Mouse (Mus musculus) heart, adult 8-10 months (tissue): ENCODE data around the gene Gng7. TPM values are rescaled to one million over a fixed set of nuclear protein-coding genes. Genes with fewer than 3 reads are reported as not detected.
A peak's percentile ranks its signal among the peaks of the same experiment; 100 is the strongest.

ENCODE experiments used
- DNase-seq: peaks from one replicate; pipeline ENCODE4 v3.0.0; 2022; ENCODE audit warnings: low spot score
- total RNA-seq, 4 experiments: library from RNA; stranded (reverse); gene quantifications; 2 replicates each; pipeline ENCODE4 v1.2.4; 2022

Gene Gng7
- total RNA-seq, 4 experiments from 2014 or later, result 1.0 to 1.7 (median 1.5) TPM

DNA sequence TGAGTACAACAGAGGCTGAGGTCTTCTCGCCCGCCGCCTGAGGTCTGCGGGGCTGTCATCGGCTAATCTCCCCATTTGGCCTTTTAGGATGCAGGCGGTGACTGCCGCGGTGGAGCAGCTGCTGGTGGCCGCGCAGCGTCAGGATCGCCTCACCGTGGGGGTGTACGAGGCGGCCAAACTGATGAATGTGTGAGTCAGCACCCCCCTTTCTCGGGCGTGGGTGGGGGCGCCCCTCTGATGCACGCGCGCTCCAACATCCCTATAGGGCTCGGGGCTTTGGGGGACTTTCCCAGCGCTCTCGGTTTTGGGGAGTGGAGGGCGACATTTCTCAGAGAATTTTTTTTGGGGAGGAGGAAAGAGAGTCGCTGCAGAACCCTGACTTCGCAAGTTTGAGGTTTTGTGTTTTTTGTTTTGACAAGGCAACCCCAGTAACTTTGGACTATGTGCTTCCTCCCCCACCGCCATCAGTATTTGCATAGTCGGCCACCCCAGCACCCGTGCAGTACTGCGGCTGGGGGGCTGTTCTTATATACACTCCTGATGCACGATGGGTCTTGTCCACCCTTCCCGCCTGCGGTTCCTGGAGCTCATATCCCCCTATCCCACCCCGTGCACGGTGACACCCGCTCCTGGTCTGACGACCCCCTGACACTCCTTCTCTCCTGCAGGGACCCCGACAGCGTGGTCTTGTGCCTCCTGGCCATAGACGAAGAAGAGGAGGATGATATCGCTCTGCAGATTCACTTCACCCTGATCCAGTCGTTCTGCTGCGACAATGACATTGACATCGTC is 84.2 kb downstream of the Gng7 start:
- DNase-seq, result no peak

DNA sequence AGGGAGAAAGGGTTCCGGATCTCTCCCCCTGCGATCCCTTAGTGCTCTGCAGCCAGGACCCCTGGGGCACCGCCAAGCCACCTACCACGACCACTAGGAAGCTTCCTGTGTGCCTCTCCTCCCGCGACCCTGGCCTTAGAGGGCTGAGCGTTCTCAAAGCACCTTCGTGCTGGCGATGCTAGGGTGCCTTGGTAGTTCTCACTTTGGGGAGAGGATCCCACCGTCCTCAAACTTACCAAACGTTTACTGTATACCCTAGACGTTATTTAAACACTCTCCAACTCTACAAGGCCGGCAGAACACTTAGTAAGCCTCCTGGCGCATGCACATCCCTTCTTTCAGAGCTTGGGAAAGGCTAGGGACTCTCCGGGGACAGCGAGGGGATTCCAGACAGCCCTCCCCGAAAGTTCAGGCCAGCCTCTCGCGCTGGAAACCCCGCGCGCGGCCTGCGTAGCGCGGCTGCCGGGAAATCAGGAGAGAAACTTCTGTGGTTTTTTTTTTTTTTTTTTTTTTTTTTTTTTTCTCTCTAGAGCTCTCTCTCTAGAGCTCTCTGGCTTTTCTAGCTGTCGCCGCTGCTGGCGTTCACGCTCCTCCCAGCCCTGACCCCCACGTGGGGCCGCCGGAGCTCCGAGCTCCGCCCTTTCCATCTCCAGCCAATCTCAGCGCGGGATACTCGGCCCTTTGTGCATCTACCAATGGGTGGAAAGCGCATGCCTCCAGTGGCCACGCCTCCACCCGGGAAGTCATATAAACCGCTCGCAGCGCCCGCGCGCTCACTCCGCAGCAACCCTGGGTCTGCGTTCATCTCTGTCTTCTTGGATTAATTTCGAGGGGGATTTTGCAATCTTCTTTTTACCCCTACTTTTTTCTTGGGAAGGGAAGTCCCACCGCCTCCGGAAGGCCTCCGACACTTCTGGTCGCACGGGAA is 85.2 kb downstream of the Gng7 start, which contains the start of gene Gadd45b:
TSS of gene Gadd45b (plus strand) at position 775 of the 928 bp plus-strand sequence.
- peak; percentile 98 for DNase-seq

- peak; percentile 89 for DNase-seq
These were observed 86.0 kb downstream of the Gng7 start for GRCm38 (mm10) chr10:80928586-80929298.

GRCm38 (mm10) chr10:80925472-80925871 is 89.3 kb downstream of the Gng7 start:
- no peak for DNase-seq

GRCm38 (mm10) chr10:80921923-80922322 is 92.8 kb downstream of the Gng7 start:
- DNase-seq, result no peak

DNA sequence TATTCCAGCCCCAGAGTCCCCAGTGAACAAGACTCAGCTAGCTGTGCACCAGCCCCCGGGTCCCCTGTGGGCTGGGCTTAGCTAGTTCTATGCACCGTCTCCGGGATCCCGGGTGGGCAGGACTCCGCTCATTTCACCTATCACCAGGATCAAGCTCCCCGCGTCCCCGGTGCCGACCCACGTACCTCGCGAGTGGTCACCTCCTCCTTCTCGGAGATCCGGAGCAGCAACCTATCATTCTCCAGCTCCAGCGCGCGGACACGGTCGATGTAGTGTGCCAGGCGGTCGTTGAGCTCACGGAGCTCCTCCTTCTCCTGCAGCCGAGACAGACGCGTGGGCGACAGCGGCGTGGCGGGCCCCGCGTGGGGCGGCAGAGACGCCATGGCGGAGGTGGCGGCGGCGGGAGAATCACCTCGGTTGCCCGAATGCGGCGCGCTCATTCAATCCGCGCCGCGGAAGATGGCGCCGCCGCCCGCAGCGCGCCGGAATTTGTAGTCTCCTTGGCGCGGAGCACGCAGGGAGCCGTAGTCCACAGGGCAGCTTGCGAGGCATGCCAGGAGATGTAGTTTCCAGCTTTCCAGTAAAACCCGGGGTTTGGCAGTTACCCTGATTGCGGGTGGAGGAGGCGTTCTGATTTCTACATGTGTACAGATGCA is 96.8 kb downstream of the Gng7 start, which contains the start of gene Lmnb2:
TSS of gene Lmnb2 (minus strand) at position 467 of the 656 bp plus-strand sequence.
- peak; percentile 57 for DNase-seq

- no peak for DNase-seq
These were observed 97.4 kb downstream of the Gng7 start for GRCm38 (mm10) chr10:80917336-80917778.

DNA sequence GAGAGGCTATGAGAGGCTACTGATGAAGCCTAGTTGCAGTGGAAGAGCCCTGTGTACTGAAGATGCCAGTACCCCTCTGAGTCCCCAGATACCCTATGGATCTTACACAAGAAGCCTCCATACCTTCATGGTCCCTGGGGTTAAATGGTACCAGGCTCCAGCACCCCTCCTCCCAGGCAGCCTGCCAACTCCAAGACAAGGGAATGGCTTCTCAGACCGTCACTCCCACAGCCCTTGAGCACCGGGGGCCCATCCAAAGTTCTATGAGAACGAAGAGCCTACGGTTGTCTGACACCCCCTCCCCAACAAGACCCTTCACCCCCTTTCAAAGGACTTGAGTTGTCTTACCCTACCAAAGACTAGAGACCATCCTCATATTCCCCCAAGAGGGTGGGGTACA is 99.0 kb downstream of the Gng7 start:
- no peak for DNase-seq

- no peak for DNase-seq
These were observed 99.5 kb downstream of the Gng7 start for GRCm38 (mm10) chr10:80915260-80915659.

DNA sequence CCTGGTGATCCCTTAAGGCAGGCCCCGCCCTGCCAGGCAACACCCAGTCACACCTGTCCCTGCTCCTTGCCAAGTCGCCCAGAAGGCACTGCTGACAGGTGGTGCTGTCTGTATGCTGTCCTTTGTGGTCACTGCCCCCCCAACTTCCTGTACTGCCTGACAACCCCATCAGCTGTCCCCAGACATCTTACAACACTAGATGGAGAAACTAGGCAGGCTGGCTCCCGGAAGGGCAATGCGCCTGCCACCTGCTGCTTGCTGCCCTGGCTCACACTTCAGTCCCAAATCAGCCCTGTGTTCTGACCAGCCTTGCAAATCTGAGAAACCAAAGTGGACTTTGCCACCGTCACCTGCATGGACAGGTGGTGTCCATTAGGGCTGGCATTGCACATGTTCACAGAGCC is 100.5 kb downstream of the Gng7 start:
- no peak for DNase-seq

DNA sequence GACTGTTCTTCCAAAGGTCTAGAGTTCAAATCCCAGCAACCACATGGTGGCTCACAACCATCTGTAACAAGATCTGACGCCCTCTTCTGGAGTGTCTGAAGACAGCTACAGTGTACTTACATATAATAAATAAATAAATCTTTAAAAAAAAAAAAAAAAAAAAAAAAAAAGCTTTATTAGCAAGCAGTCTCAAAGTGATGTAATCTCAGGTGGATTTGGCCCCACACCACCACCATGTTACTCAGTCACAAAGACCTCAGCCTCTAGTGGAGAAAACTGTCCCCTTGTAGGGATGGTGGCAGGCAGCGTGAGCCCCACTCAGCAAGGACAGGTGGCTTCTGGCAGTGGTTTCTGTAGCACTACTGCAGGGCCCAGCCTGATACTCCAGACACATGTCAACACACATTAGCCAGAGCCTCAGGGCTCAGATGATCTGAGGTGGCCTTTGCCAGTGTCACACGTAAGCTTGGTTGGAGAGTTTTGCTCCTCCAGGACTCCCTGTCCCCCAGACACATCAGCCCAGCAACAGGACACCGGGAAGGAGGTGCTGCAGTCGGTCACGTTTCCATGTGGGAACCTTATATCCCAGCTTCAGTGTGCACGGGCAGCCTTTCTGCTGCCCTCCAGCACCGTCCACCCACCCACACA is 101.3 kb downstream of the Gng7 start:
- DNase-seq, result no peak

DNA sequence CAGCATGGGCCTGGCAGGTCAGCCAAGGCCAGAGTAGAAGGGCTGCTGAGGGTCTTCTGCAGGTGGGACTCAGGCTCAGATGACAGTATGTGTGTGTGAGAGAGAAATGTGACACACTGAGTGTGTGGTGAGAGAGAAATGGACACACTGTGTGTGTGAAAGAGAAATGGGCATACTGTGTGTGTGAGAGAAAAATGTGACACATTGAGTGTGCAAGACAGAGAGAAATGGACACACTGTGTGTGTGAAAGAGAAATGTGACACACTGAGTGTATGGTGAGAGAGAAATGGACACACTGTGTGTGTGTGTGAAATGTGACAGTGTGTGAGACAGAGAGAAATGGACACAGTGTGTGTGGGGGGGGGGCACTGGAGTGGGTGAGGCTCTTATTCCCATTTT is 102.9 kb downstream of the Gng7 start:
- DNase-seq, result no peak

DNA sequence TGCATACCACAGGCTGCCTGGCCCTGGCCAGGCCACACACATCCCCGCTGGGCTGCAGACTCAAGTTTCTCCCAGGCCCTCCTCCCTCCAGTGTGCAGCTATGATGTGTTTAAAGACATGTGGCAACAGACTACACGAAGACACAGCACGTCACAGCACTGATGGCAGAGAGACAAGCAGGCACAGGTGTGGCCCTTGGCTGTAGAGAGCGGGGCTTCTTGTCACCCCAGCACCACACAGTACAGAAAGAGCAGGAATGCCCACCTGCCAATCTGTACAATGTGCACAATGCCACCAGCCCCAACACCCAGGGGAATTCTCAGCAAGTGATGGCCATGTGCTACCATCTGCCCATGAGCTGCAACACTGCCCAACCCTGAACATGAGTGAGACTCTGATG is 103.4 kb downstream of the Gng7 start:
- DNase-seq, result no peak

GRCm38 (mm10) chr10:80909375-80910162 is 105.2 kb downstream of the Gng7 start:
- DNase-seq, result no peak

DNA sequence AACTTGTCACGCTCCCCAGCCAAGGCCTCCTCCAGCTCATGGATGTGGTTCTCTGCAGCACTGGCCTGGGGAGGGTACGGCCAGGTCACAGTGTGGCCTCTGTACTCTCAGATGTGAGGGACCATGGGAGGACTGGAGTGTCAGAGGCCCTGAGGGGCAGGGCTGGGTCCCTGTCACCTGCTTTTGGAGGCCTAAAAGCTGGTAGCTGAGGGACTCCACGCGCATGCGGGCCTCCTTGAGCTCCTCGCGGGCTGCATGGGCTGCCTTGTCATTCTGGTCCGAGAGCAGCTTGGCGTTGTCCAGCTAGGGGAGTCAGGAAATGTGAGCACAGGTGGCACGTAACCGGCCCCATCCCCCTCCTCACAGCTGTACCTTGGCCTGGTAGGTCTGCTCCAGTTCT is 110.0 kb downstream of the Gng7 start:
- no peak for DNase-seq

DNA sequence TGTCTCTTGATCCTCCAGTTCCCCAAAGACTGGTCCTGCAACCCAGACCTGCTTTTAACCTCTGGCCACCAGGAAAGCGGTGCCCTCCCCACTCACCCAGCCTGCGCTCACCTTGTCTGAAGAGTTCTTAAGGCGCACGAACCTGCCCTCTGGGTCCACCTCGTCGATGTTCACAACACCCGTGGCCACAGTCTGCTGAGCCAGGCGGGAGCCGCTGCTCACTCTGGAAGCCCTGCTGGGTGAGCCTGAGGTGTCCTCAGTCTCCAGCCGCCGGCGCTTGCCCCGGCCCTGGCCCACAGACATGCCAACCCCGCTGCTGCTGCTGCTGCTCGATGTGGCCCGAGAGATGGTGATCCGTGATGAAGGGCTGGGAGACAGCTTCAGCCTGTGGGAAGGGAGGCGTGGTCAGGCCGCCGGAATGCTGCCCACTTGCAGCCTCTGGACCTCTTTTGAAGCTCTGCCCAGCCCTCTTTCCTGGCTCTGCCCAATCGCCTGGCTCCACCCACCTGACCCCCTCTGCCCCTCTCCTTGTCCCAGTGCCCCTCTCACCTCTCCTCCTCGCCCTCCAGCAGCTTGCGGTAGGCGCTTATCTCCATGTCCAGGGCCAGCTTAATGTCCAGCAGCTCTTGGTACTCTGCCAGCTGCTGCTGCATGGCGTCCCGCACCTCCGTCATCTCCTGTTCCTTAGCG is 110.6 kb downstream of the Gng7 start:
- no peak for DNase-seq

DNA sequence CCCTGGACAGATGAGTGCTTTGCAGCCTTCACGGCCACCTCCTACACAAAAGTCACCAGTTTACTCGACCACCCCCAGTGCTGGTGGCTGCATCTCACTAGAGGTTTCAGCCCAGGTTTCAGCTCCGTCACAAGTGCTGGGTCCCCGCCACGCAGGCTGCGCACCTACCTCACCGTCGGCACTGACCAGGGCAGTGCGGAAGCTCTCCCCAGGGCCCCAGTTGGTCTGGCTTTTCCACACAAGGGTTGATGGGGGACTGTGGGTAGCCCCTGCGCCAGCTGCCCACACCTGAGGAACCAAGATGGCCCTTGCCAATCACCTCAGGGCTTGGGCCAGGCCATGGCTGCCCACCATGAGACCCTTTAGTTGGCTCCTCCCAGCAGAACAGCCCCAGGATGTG is 111.5 kb downstream of the Gng7 start:
- DNase-seq, result no peak

DNA sequence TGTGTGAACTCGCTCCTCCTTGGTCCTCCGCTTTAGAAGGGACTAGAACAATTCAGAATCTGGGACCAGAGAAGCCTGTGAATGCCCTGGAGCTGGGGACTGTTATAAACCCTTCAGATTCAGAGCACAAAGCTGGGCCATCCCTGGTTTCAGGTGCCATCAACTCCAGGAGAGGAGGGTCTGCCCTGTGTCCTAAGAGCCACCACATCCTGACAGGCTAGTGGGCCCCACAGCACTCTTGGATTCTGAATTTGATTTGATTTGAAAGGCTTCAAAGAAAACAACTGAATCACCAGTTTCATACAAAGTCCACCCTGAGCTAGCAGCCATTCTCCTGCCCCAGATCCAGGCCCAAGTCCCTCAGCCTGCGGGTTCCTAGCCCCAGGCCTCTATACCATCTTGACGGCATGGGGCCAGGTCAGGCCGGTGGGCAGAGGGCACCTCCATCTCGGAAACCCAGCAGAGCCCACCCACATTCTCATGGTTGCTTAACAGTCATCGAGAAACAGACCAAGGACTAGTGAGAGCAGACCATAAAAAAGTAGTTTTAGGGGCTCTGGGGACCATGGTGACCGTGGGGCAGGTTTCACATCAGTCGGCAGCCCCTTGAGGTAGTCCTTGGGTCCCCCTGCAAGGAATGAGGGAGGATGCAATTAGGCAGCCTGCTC is 112.3 kb downstream of the Gng7 start:
- DNase-seq, result no peak
